Comparison of ENCODE assay signal across 8 mouse cellular contexts in the genomic region with DNA sequence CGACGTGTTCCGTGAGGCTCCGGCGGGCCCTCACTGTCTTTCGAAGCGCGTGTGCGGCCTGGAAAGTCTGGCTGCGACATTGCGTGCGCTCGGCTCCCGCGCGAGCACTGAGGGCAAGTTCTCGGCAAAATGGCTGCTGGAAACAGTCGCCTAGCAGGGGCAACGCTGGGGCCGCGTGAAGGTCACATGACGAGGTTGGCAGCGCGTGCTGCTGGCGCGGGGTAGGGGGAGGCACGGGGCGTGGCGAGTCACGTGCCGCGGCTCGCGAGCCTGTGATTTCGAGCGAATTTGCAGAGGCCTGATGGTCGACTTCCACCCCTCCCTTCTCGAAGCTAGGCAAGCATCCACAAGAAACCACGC. TPM values are rescaled to one million over a fixed set of nuclear protein-coding genes. Genes with fewer than 3 reads are reported as not detected.
A peak's percentile ranks its signal among the peaks of the same experiment; 100 is the strongest.
DNase-seq lines count a peak whose midpoint lies in the region; ATAC-seq and TF ChIP-seq lines count a peak whose summit lies in the region.

No protein-coding gene starts in this region.

- peak; percentile 91 for DNase-seq in Muller cell, postnatal 12 days (ENCODE audit: inconsistent ontology term)
- peak; percentile 91 for DNase-seq in cerebellum, adult 9-10 months
- DNase-seq in frontal cortex, adult 2 months (ENCODE audit: extremely low spot score in 1 of 2, low spot score in 1 of 2) = peak; percentile 77 to 86
- DNase-seq in hindbrain, embryonic 10.5 days (ENCODE audit: low spot score) = peak; percentile 88
- peak; percentile 92 for DNase-seq in layer of hippocampus, adult 9-11 months
- peak; percentile 84 for DNase-seq in thymus, adult 2 months

- H3K4me1 ChIP-seq in hindbrain, embryonic 10.5 days (replicated peaks) = peaks cover 14% of the 10 kb centered on the region
- 0 out of 2 replicates have a peak, but pooled peaks cover 3% of the 10 kb centered on the region for H3K4me1 ChIP-seq in lung, embryonic 16.5 days (replicated peaks; ENCODE audit: control insufficient read depth, insufficient read depth, low read length)
- 0 out of 2 replicates have a peak, but pooled peaks cover 8% of the 10 kb centered on the region for H3K4me1 ChIP-seq in olfactory bulb, adult 2 months (ENCODE audit: control insufficient read depth, insufficient read depth, low read length)
- peaks cover 5% of the 10 kb centered on the region; the same call in 1 of the 2 replicates for H3K4me1 ChIP-seq in thymus, adult 2 months (replicated peaks; ENCODE audit: control insufficient read depth, insufficient read depth, low read length)

- WGBS in hindbrain, embryonic 10.5 days = 2% methylated on average over 39 of the region's 39 CpGs
- under 1% methylated on average over 39 of the region's 39 CpGs for WGBS in lung, embryonic 16.5 days
- WGBS in olfactory bulb, adult 2 months = under 1% methylated on average over 39 of the region's 39 CpGs
- under 1% methylated on average over 39 of the region's 39 CpGs for WGBS in thymus, adult 2 months

- no peak for TF ChIP-seq CTCF in olfactory bulb, adult 2 months (IDR thresholded peaks at IDR 0.05; ENCODE audit: insufficient read depth, low read depth, low read length)
- TF ChIP-seq CTCF in thymus, adult 2 months (IDR thresholded peaks at IDR 0.05; ENCODE audit: borderline replicate concordance, control insufficient read depth, extremely low read depth, insufficient read depth, low read length, poor library complexity) = no peak

- peak overlapping the region; percentile 70 for H3K9ac ChIP-seq in lung, embryonic 16.5 days (ENCODE audit: low read length)

- no peaks in the 10 kb centered on the region for H3K9me3 ChIP-seq in hindbrain, embryonic 10.5 days
- no peaks in the 10 kb centered on the region for H3K9me3 ChIP-seq in lung, embryonic 16.5 days (ENCODE audit: control insufficient read depth, low read length)

- H3K27me3 ChIP-seq in hindbrain, embryonic 10.5 days (ENCODE audit: insufficient read depth, poor library complexity, severe bottlenecking) = peaks cover 26% of the 10 kb centered on the region
- no peaks in the 10 kb centered on the region for H3K27me3 ChIP-seq in lung, embryonic 16.5 days (ENCODE audit: control insufficient read depth, insufficient read depth, low read depth, low read length)
- no peaks in the 10 kb centered on the region for H3K27me3 ChIP-seq in thymus, adult 2 months (ENCODE audit: control insufficient read depth, insufficient read depth, low read length)

- TF ChIP-seq POLR2A in olfactory bulb, adult 2 months (IDR thresholded peaks at IDR 0.05; ENCODE audit: insufficient read depth, low read depth, low read length) = peak; percentile 61; the same call in 1 of the 2 replicates
- no peak for TF ChIP-seq POLR2A in thymus, adult 2 months (IDR thresholded peaks at IDR 0.05; ENCODE audit: control insufficient read depth, extremely low read depth, insufficient read depth, low read length, poor library complexity)

- H3K27ac ChIP-seq in hindbrain, embryonic 10.5 days = peak overlapping the region; percentile 90
- H3K27ac ChIP-seq in lung, embryonic 16.5 days (ENCODE audit: low read length) = peak overlapping the region; percentile 18; the same call in 1 of the 2 replicates
- H3K27ac ChIP-seq in olfactory bulb, adult 2 months (ENCODE audit: insufficient read depth, low read depth, low read length) = peak overlapping the region; percentile 81
- H3K27ac ChIP-seq in thymus, adult 2 months (ENCODE audit: control insufficient read depth, insufficient read depth, low read length) = no peak overlapping the region

- peak; percentile 93 for ATAC-seq in lung, embryonic 16.5 days (ENCODE audit: low read depth)

- peak overlapping the region; percentile 91 for H3K4me2 ChIP-seq in lung, embryonic 16.5 days (ENCODE audit: low read depth, low read length)

- peak overlapping the region; percentile 65 for H3K4me3 ChIP-seq in hindbrain, embryonic 10.5 days
- H3K4me3 ChIP-seq in lung, embryonic 16.5 days (ENCODE audit: low read length) = peak overlapping the region; percentile 58
- H3K4me3 ChIP-seq in olfactory bulb, adult 2 months (ENCODE audit: insufficient read depth, low read depth, low read length) = peak overlapping the region; percentile 67
- H3K4me3 ChIP-seq in thymus, adult 2 months (ENCODE audit: control insufficient read depth, insufficient read depth, low read length) = peak overlapping the region; percentile 55

- no peaks in the 10 kb centered on the region for H3K36me3 ChIP-seq in hindbrain, embryonic 10.5 days
- no peaks in the 10 kb centered on the region for H3K36me3 ChIP-seq in lung, embryonic 16.5 days (ENCODE audit: control insufficient read depth, insufficient read depth, low read length)
- H3K36me3 ChIP-seq in thymus, adult 2 months (ENCODE audit: control insufficient read depth, insufficient read depth, low read length) = no peaks in the 10 kb centered on the region

RNA-seq across cellular contexts. Expression of gene Mga, which starts 23.9 kb away (rescaled TPM):
- 16.9 and 17.3 TPM in 2 replicates for polyA plus RNA-seq in frontal cortex, adult 2 months (2012; rRNA removed)
- polyA plus RNA-seq in hindbrain, embryonic 10.5 days (2016; fragmentation: Nextera tagmentation; extraction: Ambion mirVana) = 26.1 and 28.0 TPM in 2 replicates
- 21.9 and 25.4 TPM in 2 replicates for polyA plus RNA-seq in lung, embryonic 16.5 days (2015; fragmentation: Nextera tagmentation; extraction: Ambion mirVana)
- polyA plus RNA-seq in olfactory bulb, adult 2 months (2012; ENCODE audit: insufficient read depth, insufficient read length, low replicate concordance, missing spikeins) = 172 TPM in 1 of 2 replicates, not detected in the other
- 47.4 and 50.6 TPM in 2 replicates for polyA plus RNA-seq in thymus, adult 2 months (2012; rRNA removed)
